Mouse (Mus musculus) forebrain, embryonic 10.5 days (tissue): ENCODE results near the gene Kcnip1. TPM values are rescaled to one million over a fixed set of nuclear protein-coding genes. Genes with fewer than 3 reads are reported as not detected.

Experiments used
- DNase-seq: peaks from one replicate; pipeline ENCODE4 v3.0.0-alpha.2; 2017; ENCODE audit warnings: low spot score; ENCODE audit errors: extremely low spot score
- H3K27ac ChIP-seq: fragments of 300-500 bp; sonication (generic); 2 replicates; pipeline ENCODE4 v1.5.1; 2016; ENCODE audit warnings: mild to moderate bottlenecking
- H3K27me3 ChIP-seq: fragments of 300-500 bp; sonication (generic); 2 replicates; pipeline ENCODE4 v1.6.1; 2016; ENCODE audit warnings: mild to moderate bottlenecking; ENCODE audit not compliant: poor library complexity, severe bottlenecking
- H3K36me3 ChIP-seq: fragments of 300-500 bp; sonication (generic); replicated peaks from 2 replicates; pipeline ENCODE4 v1.6.1; 2016; ENCODE audit warnings: mild to moderate bottlenecking, moderate library complexity
- H3K4me1 ChIP-seq: fragments of 300-500 bp; sonication (generic); 2 replicates; pipeline ENCODE4 v1.6.1; 2016
- H3K4me3 ChIP-seq: fragments of 300-500 bp; sonication (generic); 2 replicates; pipeline ENCODE4 v1.5.1; 2016; ENCODE audit warnings: mild to moderate bottlenecking, moderate library complexity
- H3K9me3 ChIP-seq: fragments of 300-500 bp; sonication (generic); 2 replicates; pipeline ENCODE4 v1.6.1; 2016; ENCODE audit warnings: mild to moderate bottlenecking, moderate library complexity
- WGBS: fragments of 180-500 bp; shearing (Covaris S2); methylation state at CpG from one replicate; pipeline ENCODE4 v1.1.7; 2016; 5-methylcytosine and 5-hydroxymethylcytosine counted together
- polyA plus RNA-seq: library from polyadenylated mRNA; unstranded; fragments of >200 nt; fragmentation: Nextera tagmentation; extraction: Ambion mirVana; gene quantifications from 2 replicates; pipeline ENCODE4 v1.2.1, GENCODE M21; 2016

Gene Kcnip1
- polyA plus RNA-seq, 1 experiment from 2014 or later, result 3.7 TPM

DNA sequence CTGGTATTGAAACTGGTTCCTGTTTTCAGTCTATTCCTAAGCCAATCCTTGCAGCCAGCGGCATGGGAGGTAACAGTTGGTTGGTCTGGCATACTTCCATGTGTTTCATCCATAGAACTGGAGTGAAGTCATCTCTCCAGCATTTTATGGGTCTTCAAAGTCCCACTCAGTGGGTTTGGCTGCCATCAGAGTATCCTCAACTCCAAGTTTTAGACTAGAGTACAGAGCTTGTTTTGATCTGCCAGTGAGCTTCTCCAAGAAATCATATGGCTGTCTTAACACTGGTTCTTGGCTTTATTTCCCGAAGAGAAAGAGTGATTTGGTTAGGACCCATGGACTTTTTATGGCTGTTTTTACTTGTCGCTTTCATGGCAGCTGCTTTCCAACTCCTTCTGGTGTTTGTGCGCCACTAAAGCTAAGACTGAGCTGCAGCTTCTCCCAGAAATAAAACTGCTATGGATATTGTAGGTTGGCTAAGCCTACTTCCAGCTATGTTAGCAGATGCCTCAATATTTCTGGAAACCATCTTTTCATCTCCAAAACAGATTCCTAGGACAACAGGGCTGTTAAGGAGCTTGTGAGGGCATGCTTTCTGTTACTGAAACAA is 365.7 kb downstream of the Kcnip1 start:
- no peaks in the 10 kb centered on the region for H3K9me3 ChIP-seq
- no peaks in the 10 kb centered on the region for H3K36me3 ChIP-seq
- no peak overlapping the region for H3K27ac ChIP-seq
- H3K27me3 ChIP-seq, result no peaks in the 10 kb centered on the region
- no peak overlapping the region for H3K4me3 ChIP-seq
- no peaks in the 10 kb centered on the region for H3K4me1 ChIP-seq
- DNase-seq, result no peak
- WGBS, result 91% methylated on average over 4 of the region's 4 CpGs

- no peaks in the 10 kb centered on the region for H3K36me3 ChIP-seq
- H3K4me3 ChIP-seq, result no peak overlapping the region
- DNase-seq, result peak; percentile 78
- H3K27ac ChIP-seq, result no peak overlapping the region
- H3K4me1 ChIP-seq, result no peaks in the 10 kb centered on the region
- H3K9me3 ChIP-seq, result no peaks in the 10 kb centered on the region
- peaks cover 4% of the 10 kb centered on the region; the same call in 1 of the 2 replicates for H3K27me3 ChIP-seq
- 9% methylated on average over 15 of the region's 15 CpGs for WGBS
Measured at GRCm38 (mm10) chr11:33614218-33614617, 378.7 kb downstream of the Kcnip1 start.

- no peak overlapping the region for H3K4me3 ChIP-seq
- peaks cover 10% of the 10 kb centered on the region; the same call in 1 of the 2 replicates for H3K4me1 ChIP-seq
- no peaks in the 10 kb centered on the region for H3K27me3 ChIP-seq
- H3K9me3 ChIP-seq, result no peaks in the 10 kb centered on the region
- H3K27ac ChIP-seq, result no peak overlapping the region
- H3K36me3 ChIP-seq, result no peaks in the 10 kb centered on the region
- no peak for DNase-seq
- WGBS, result 52% methylated on average over 3 of the region's 3 CpGs
Measured at GRCm38 (mm10) chr11:33607784-33608183, 385.2 kb downstream of the Kcnip1 start.

DNA sequence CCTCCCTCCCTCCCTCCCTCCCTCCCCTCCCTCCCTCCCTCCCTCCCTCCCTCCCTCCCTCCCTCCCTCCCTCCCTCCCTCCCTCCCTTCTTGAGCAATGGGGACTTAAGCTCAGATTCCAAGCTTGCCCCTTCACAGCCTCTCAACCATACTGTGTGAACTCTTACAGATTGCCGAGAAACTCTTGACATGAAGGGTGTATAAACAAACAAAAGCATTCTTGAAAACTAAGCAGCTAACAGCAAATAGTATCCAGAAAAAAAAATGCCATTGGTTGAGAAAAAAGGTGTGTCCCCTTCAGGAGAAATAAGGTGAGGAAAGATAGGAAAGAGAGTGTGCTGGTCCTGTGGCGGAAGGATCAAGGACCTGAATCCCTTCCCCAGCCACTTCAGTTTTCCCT is 389.8 kb downstream of the Kcnip1 start:
- Histone ChIP-seq H3K4me3 (no peak overlapping the region), H3K27ac (no peak overlapping the region), H3K36me3 (no peaks in the 10 kb centered on the region), H3K9me3 (no peaks in the 10 kb centered on the region), H3K4me1 (peaks cover 10% of the 10 kb centered on the region; the same call in 1 of the 2 replicates), H3K27me3 (no peaks in the 10 kb centered on the region)
- DNase-seq, result no peak
- 78% methylated on average over 2 of the region's 2 CpGs for WGBS

- no peak for DNase-seq
- Histone ChIP-seq H3K27me3 (no peaks in the 10 kb centered on the region), H3K4me1 (0 out of 2 replicates have a peak, but pooled peaks cover 3% of the 10 kb centered on the region), H3K9me3 (no peaks in the 10 kb centered on the region), H3K4me3 (no peak within 1 kb of the TSS), H3K36me3 (no peaks in the 10 kb centered on the region), H3K27ac (no peak within 1 kb of the TSS)
- 85% methylated on average over 4 of the region's 4 CpGs for WGBS
Measured at GRCm38 (mm10) chr11:33598986-33599385, 394.0 kb downstream of the Kcnip1 start, which contains the start of gene D130052B06Rik. Gene D130052B06Rik (plus strand): TSS chr11:33599302.

DNA sequence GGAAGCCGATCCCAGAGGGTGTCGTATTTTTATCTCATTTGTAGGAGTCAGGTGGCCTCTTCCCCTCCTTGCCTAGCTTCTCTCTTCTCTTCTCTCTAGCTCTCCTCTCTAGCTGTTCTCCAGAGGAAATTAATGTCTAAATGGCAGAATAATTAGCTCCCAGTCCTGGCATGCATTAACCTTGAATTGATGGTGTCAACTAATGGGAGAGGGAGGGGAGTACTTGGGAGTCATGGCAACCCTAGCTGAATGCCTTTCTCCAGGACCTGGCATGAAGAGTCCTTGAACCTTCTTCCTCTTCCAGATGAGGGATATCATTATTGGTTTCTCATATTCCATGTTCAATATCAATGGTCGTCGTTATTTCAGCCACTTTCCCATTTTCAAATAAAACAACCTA is 396.3 kb downstream of the Kcnip1 start:
- WGBS, result 82% methylated on average over 4 of the region's 4 CpGs
- Histone ChIP-seq H3K9me3 (no peaks in the 10 kb centered on the region), H3K36me3 (no peaks in the 10 kb centered on the region), H3K4me1 (0 out of 2 replicates have a peak, but pooled peaks cover 3% of the 10 kb centered on the region), H3K27me3 (no peaks in the 10 kb centered on the region), H3K4me3 (no peak overlapping the region), H3K27ac (no peak overlapping the region)
- no peak for DNase-seq

- no peaks in the 10 kb centered on the region for H3K9me3 ChIP-seq
- no peak for DNase-seq
- H3K27me3 ChIP-seq, result no peaks in the 10 kb centered on the region
- no peak overlapping the region for H3K27ac ChIP-seq
- no peak overlapping the region for H3K4me3 ChIP-seq
- H3K36me3 ChIP-seq, result no peaks in the 10 kb centered on the region
- 0 out of 2 replicates have a peak, but pooled peaks cover 3% of the 10 kb centered on the region for H3K4me1 ChIP-seq
- WGBS, result 93% methylated on average over 4 of the region's 4 CpGs
Measured at GRCm38 (mm10) chr11:33592826-33593225, 400.1 kb downstream of the Kcnip1 start.

DNA sequence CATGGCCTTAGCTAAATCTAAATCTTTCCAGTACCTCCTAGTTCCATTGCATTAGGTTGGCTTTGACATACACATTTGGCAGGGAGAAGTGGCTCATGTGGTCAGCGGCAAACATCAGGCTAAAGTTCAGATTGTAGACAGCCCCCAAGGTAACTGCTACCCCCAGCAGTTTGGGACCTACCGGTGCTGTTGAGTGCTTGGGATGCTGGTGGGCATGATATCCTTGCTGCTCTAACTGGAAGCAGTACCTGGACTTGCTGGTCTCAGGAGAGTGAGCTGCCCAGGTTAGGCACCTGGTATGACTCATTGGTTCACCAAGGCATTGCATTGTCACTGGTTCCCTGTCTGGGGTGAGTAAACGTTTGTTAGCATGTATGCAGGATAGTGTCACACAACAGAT is 402.2 kb downstream of the Kcnip1 start:
- DNase-seq, result no peak
- Histone ChIP-seq H3K27ac (no peak overlapping the region), H3K4me1 (no peaks in the 10 kb centered on the region), H3K9me3 (no peaks in the 10 kb centered on the region), H3K4me3 (no peak overlapping the region), H3K27me3 (no peaks in the 10 kb centered on the region), H3K36me3 (no peaks in the 10 kb centered on the region)
- WGBS, result 84% methylated on average over 3 of the region's 3 CpGs

GRCm38 (mm10) chr11:33586614-33587013 is 406.3 kb downstream of the Kcnip1 start:
- no peaks in the 10 kb centered on the region for H3K27me3 ChIP-seq
- no peak overlapping the region for H3K27ac ChIP-seq
- WGBS, result 89% methylated on average over 6 of the region's 6 CpGs
- H3K4me3 ChIP-seq, result no peak overlapping the region
- no peaks in the 10 kb centered on the region for H3K9me3 ChIP-seq
- H3K4me1 ChIP-seq, result 0 out of 2 replicates have a peak, but pooled peaks cover 2% of the 10 kb centered on the region
- DNase-seq, result no peak
- no peaks in the 10 kb centered on the region for H3K36me3 ChIP-seq

GRCm38 (mm10) chr11:33579621-33580020 is 413.3 kb downstream of the Kcnip1 start:
- 80% methylated on average over 3 of the region's 3 CpGs for WGBS
- no peaks in the 10 kb centered on the region for H3K36me3 ChIP-seq
- no peaks in the 10 kb centered on the region for H3K9me3 ChIP-seq
- H3K4me1 ChIP-seq, result 0 out of 2 replicates have a peak, but pooled peaks cover 2% of the 10 kb centered on the region
- H3K4me3 ChIP-seq, result no peak overlapping the region
- no peaks in the 10 kb centered on the region for H3K27me3 ChIP-seq
- no peak for DNase-seq
- no peak overlapping the region for H3K27ac ChIP-seq

Other genes with a start within 250 kb of the Kcnip1 start
- 0.04 and 0.09 TPM in 2 replicates for gene Kcnmb1, start 30.1 kb downstream of the Kcnip1 start, polyA plus RNA-seq
- 1.2 and 1.7 TPM in 2 replicates for gene Lcp2, start 53.8 kb upstream of the Kcnip1 start, polyA plus RNA-seq
- gene 4930469K13Rik, start 105.4 kb upstream of the Kcnip1 start, polyA plus RNA-seq, result not detected in 2 replicates
- gene Foxi1, start 214.9 kb upstream of the Kcnip1 start, polyA plus RNA-seq, result not detected in 2 replicates